Mouse (Mus musculus): ENCODE measurements around the gene Gm20388. TPM values are rescaled to one million over a fixed set of nuclear protein-coding genes. Genes with fewer than 3 reads are reported as not detected.

Gm20388 gene
- polyA plus RNA-seq, 1 experiment from 2014 or later: not detected

GRCm38 (mm10) chr8:122526084-122526483 is 2615.4 kb downstream of the Gm20388 start:
- peak; percentile 5; the same call in 1 of the 2 replicates for ATAC-seq (ENCODE audit: low read depth)
- WGBS: 37% methylated on average over 3 of the region's 3 CpGs
- peak overlapping the region; percentile 29; the same call in 1 of the 2 replicates for H3K9ac ChIP-seq (ENCODE audit: low read length)
- H3K4me1 ChIP-seq (replicated peaks; ENCODE audit: control insufficient read depth, insufficient read depth, low read length): peaks cover 54% of the 10 kb centered on the region
- no peak overlapping the region for H3K4me3 ChIP-seq (ENCODE audit: low read length)
- H3K9me3 ChIP-seq (ENCODE audit: control insufficient read depth, low read length): no peaks in the 10 kb centered on the region
- no peaks in the 10 kb centered on the region for H3K36me3 ChIP-seq (ENCODE audit: control insufficient read depth, insufficient read depth, low read length)
- H3K4me2 ChIP-seq (ENCODE audit: low read depth, low read length): no peak overlapping the region
- no peaks in the 10 kb centered on the region for H3K27me3 ChIP-seq (ENCODE audit: control insufficient read depth, insufficient read depth, low read depth, low read length)
- H3K27ac ChIP-seq (ENCODE audit: low read length): peak overlapping the region; percentile 87

GRCm38 (mm10) chr8:122526526-122527170 is 2616.0 kb downstream of the Gm20388 start:
- Histone ChIP-seq H3K9ac (ENCODE audit: low read length) (peak overlapping the region; percentile 39; the same call in 1 of the 2 replicates), H3K27me3 (ENCODE audit: control insufficient read depth, insufficient read depth, low read depth, low read length) (no peaks in the 10 kb centered on the region), H3K4me1 (replicated peaks; ENCODE audit: control insufficient read depth, insufficient read depth, low read length) (peaks cover 57% of the 10 kb centered on the region), H3K36me3 (ENCODE audit: control insufficient read depth, insufficient read depth, low read length) (no peaks in the 10 kb centered on the region), H3K4me3 (ENCODE audit: low read length) (no peak overlapping the region), H3K9me3 (ENCODE audit: control insufficient read depth, low read length) (no peaks in the 10 kb centered on the region), H3K27ac (ENCODE audit: low read length) (peak overlapping the region; percentile 87), H3K4me2 (ENCODE audit: low read depth, low read length) (no peak overlapping the region)
- peak; percentile 77 for ATAC-seq (ENCODE audit: low read depth)
- WGBS: 29% methylated on average over 7 of the region's 7 CpGs

- H3K4me3 ChIP-seq (ENCODE audit: low read length): no peak overlapping the region
- H3K9ac ChIP-seq (ENCODE audit: low read length): no peak overlapping the region
- no peak overlapping the region for H3K4me2 ChIP-seq (ENCODE audit: low read depth, low read length)
- no peaks in the 10 kb centered on the region for H3K36me3 ChIP-seq (ENCODE audit: control insufficient read depth, insufficient read depth, low read length)
- H3K9me3 ChIP-seq (ENCODE audit: control insufficient read depth, low read length): no peaks in the 10 kb centered on the region
- 81% methylated on average over 3 of the region's 3 CpGs for WGBS
- H3K4me1 ChIP-seq (replicated peaks; ENCODE audit: control insufficient read depth, insufficient read depth, low read length): peaks cover 52% of the 10 kb centered on the region
- no peaks in the 10 kb centered on the region for H3K27me3 ChIP-seq (ENCODE audit: control insufficient read depth, insufficient read depth, low read depth, low read length)
- no peak overlapping the region for H3K27ac ChIP-seq (ENCODE audit: low read length)
- no peak for ATAC-seq (ENCODE audit: low read depth)
Measured at GRCm38 (mm10) chr8:122527937-122528336, 2617.3 kb downstream of the Gm20388 start.

- ATAC-seq (ENCODE audit: low read depth): no peak
- Histone ChIP-seq H3K4me3 (ENCODE audit: low read length) (no peak overlapping the region), H3K9ac (ENCODE audit: low read length) (no peak overlapping the region), H3K4me1 (replicated peaks; ENCODE audit: control insufficient read depth, insufficient read depth, low read length) (peaks cover 40% of the 10 kb centered on the region), H3K27me3 (ENCODE audit: control insufficient read depth, insufficient read depth, low read depth, low read length) (no peaks in the 10 kb centered on the region), H3K36me3 (ENCODE audit: control insufficient read depth, insufficient read depth, low read length) (no peaks in the 10 kb centered on the region), H3K9me3 (ENCODE audit: control insufficient read depth, low read length) (no peaks in the 10 kb centered on the region), H3K27ac (ENCODE audit: low read length) (no peak overlapping the region), H3K4me2 (ENCODE audit: low read depth, low read length) (no peak overlapping the region)
- 86% methylated on average over 4 of the region's 4 CpGs for WGBS
Measured at GRCm38 (mm10) chr8:122529159-122529558, 2618.5 kb downstream of the Gm20388 start.

- H3K4me1 ChIP-seq (replicated peaks; ENCODE audit: control insufficient read depth, insufficient read depth, low read length): peaks cover 22% of the 10 kb centered on the region
- ATAC-seq (ENCODE audit: low read depth): no peak
- no peak overlapping the region for H3K4me2 ChIP-seq (ENCODE audit: low read depth, low read length)
- 72% methylated on average over 8 of the region's 8 CpGs for WGBS
- H3K9ac ChIP-seq (ENCODE audit: low read length): no peak overlapping the region
- no peaks in the 10 kb centered on the region for H3K9me3 ChIP-seq (ENCODE audit: control insufficient read depth, low read length)
- H3K4me3 ChIP-seq (ENCODE audit: low read length): no peak overlapping the region
- peak overlapping the region; percentile 0 for H3K27ac ChIP-seq (ENCODE audit: low read length)
- no peaks in the 10 kb centered on the region for H3K36me3 ChIP-seq (ENCODE audit: control insufficient read depth, insufficient read depth, low read length)
- no peaks in the 10 kb centered on the region for H3K27me3 ChIP-seq (ENCODE audit: control insufficient read depth, insufficient read depth, low read depth, low read length)
Measured at GRCm38 (mm10) chr8:122531312-122531711, 2620.7 kb downstream of the Gm20388 start.

GRCm38 (mm10) chr8:122537033-122537432 is 2626.4 kb downstream of the Gm20388 start:
- Histone ChIP-seq H3K36me3 (ENCODE audit: control insufficient read depth, insufficient read depth, low read length) (no peaks in the 10 kb centered on the region), H3K27ac (ENCODE audit: low read length) (peak overlapping the region; percentile 97), H3K27me3 (ENCODE audit: control insufficient read depth, insufficient read depth, low read depth, low read length) (no peaks in the 10 kb centered on the region), H3K9me3 (ENCODE audit: control insufficient read depth, low read length) (no peaks in the 10 kb centered on the region), H3K9ac (ENCODE audit: low read length) (no peak overlapping the region; the same call in none of the 2 replicates), H3K4me2 (ENCODE audit: low read depth, low read length) (peak overlapping the region; percentile 46), H3K4me1 (replicated peaks; ENCODE audit: control insufficient read depth, insufficient read depth, low read length) (peaks cover 30% of the 10 kb centered on the region), H3K4me3 (ENCODE audit: low read length) (no peak overlapping the region)
- 10% methylated on average over 6 of the region's 6 CpGs for WGBS
- peak; percentile 94 for ATAC-seq (ENCODE audit: low read depth)

GRCm38 (mm10) chr8:122537812-122538211 is 2627.2 kb downstream of the Gm20388 start:
- Histone ChIP-seq H3K9ac (ENCODE audit: low read length) (peak overlapping the region; percentile 49; the same call in 1 of the 2 replicates), H3K4me1 (replicated peaks; ENCODE audit: control insufficient read depth, insufficient read depth, low read length) (peaks cover 30% of the 10 kb centered on the region), H3K36me3 (ENCODE audit: control insufficient read depth, insufficient read depth, low read length) (no peaks in the 10 kb centered on the region), H3K27ac (ENCODE audit: low read length) (peak overlapping the region; percentile 97), H3K4me3 (ENCODE audit: low read length) (no peak overlapping the region), H3K27me3 (ENCODE audit: control insufficient read depth, insufficient read depth, low read depth, low read length) (no peaks in the 10 kb centered on the region), H3K4me2 (ENCODE audit: low read depth, low read length) (no peak overlapping the region), H3K9me3 (ENCODE audit: control insufficient read depth, low read length) (no peaks in the 10 kb centered on the region)
- ATAC-seq (ENCODE audit: low read depth): no peak
- 52% methylated on average over 2 of the region's 2 CpGs for WGBS

GRCm38 (mm10) chr8:122538310-122539076 is 2627.9 kb downstream of the Gm20388 start:
- H3K36me3 ChIP-seq (ENCODE audit: control insufficient read depth, insufficient read depth, low read length): no peaks in the 10 kb centered on the region; the same call in 1 of the 2 replicates
- no peak overlapping the region for H3K4me3 ChIP-seq (ENCODE audit: low read length)
- no peaks in the 10 kb centered on the region for H3K27me3 ChIP-seq (ENCODE audit: control insufficient read depth, insufficient read depth, low read depth, low read length)
- 79% methylated on average over 9 of the region's 9 CpGs for WGBS
- H3K4me2 ChIP-seq (ENCODE audit: low read depth, low read length): no peak overlapping the region
- H3K9me3 ChIP-seq (ENCODE audit: control insufficient read depth, low read length): no peaks in the 10 kb centered on the region
- ATAC-seq (ENCODE audit: low read depth): no peak
- no peak overlapping the region; the same call in 1 of the 2 replicates for H3K9ac ChIP-seq (ENCODE audit: low read length)
- H3K4me1 ChIP-seq (replicated peaks; ENCODE audit: control insufficient read depth, insufficient read depth, low read length): peaks cover 30% of the 10 kb centered on the region
- H3K27ac ChIP-seq (ENCODE audit: low read length): peak overlapping the region; percentile 31

- Histone ChIP-seq H3K9me3 (ENCODE audit: control insufficient read depth, low read length) (no peaks in the 10 kb centered on the region), H3K4me3 (ENCODE audit: low read length) (no peak overlapping the region), H3K4me2 (ENCODE audit: low read depth, low read length) (no peak overlapping the region), H3K27ac (ENCODE audit: low read length) (no peak overlapping the region), H3K36me3 (ENCODE audit: control insufficient read depth, insufficient read depth, low read length) (no peaks in the 10 kb centered on the region; the same call in 1 of the 2 replicates), H3K27me3 (ENCODE audit: control insufficient read depth, insufficient read depth, low read depth, low read length) (no peaks in the 10 kb centered on the region), H3K4me1 (replicated peaks; ENCODE audit: control insufficient read depth, insufficient read depth, low read length) (peaks cover 30% of the 10 kb centered on the region), H3K9ac (ENCODE audit: low read length) (no peak overlapping the region)
- no peak for ATAC-seq (ENCODE audit: low read depth)
- WGBS: 89% methylated on average over 8 of the region's 8 CpGs
Measured at GRCm38 (mm10) chr8:122544138-122544537, 2633.5 kb downstream of the Gm20388 start.
